Mouse (Mus musculus) cerebellum, postnatal 4 days (tissue): ENCODE data around the gene Esrrg.

Experiments
- DNase-seq, 2 experiments: peaks; one replicate each; pipeline ENCODE4 v3.0.0; 2022; ENCODE audit warnings: low spot score in 2 of 2, mixed read lengths in 1 of 2

Gene Esrrg

GRCm38 (mm10) chr1:188069849-188070248 lies 461.3 kb downstream of the Esrrg start:
- DNase-seq: no peak

GRCm38 (mm10) chr1:188077561-188078195 lies 469.1 kb downstream of the Esrrg start:
- DNase-seq: peak in 1 of 2 experiments; percentile 67

GRCm38 (mm10) chr1:188080261-188080875 lies 471.8 kb downstream of the Esrrg start:
- DNase-seq: no peak

GRCm38 (mm10) chr1:188082665-188083640 lies 474.4 kb downstream of the Esrrg start:
- peak in 1 of 2 experiments; percentile 9 for DNase-seq

- no peak for DNase-seq
Measured at GRCm38 (mm10) chr1:188085116-188085879, 476.7 kb downstream of the Esrrg start.

- no peak for DNase-seq
Measured at GRCm38 (mm10) chr1:188093724-188094123, 485.1 kb downstream of the Esrrg start.

- DNase-seq: no peak
Measured at GRCm38 (mm10) chr1:188101832-188102231, 493.2 kb downstream of the Esrrg start.

- DNase-seq: no peak
Measured at GRCm38 (mm10) chr1:188103179-188103578, 494.6 kb downstream of the Esrrg start.

- DNase-seq: no peak
Measured at GRCm38 (mm10) chr1:188105516-188105915, 496.9 kb downstream of the Esrrg start.

- no peak for DNase-seq
Measured at GRCm38 (mm10) chr1:188107946-188108345, 499.4 kb downstream of the Esrrg start.

GRCm38 (mm10) chr1:188111552-188111951 lies 503.0 kb downstream of the Esrrg start:
- no peak for DNase-seq

- no peak for DNase-seq
Measured at GRCm38 (mm10) chr1:188113240-188113639, 504.6 kb downstream of the Esrrg start.

- DNase-seq: peak in 1 of 2 experiments; percentile 57
Measured at GRCm38 (mm10) chr1:188118125-188118524, 509.5 kb downstream of the Esrrg start.

- DNase-seq: no peak
Measured at GRCm38 (mm10) chr1:188119806-188120205, 511.2 kb downstream of the Esrrg start.

GRCm38 (mm10) chr1:188125521-188126021 lies 517.0 kb downstream of the Esrrg start:
- no peak for DNase-seq

- peak in 1 of 2 experiments; percentile 20 for DNase-seq
Measured at GRCm38 (mm10) chr1:188136126-188136525, 527.5 kb downstream of the Esrrg start.

GRCm38 (mm10) chr1:188139473-188139872 lies 530.9 kb downstream of the Esrrg start:
- DNase-seq: no peak

- no peak for DNase-seq
Measured at GRCm38 (mm10) chr1:188140221-188140620, 531.6 kb downstream of the Esrrg start.

GRCm38 (mm10) chr1:188147381-188148156 lies 539.0 kb downstream of the Esrrg start:
- no peak for DNase-seq

GRCm38 (mm10) chr1:188151066-188151465 lies 542.5 kb downstream of the Esrrg start:
- no peak for DNase-seq
